Mouse (Mus musculus) bone marrow, adult 2 months (tissue): ENCODE data around the gene Ptrh2.

Experiments
- CTCF ChIP-seq: fragments of 200-500 bp; IDR thresholded peaks from 2 replicates; pipeline ENCODE4 v1.5.1; 2011; ENCODE audit warnings: low read length, control low read depth; ENCODE audit not compliant: control insufficient read depth, insufficient read depth
- POLR2A ChIP-seq: fragments of 200-500 bp; IDR thresholded peaks from 2 replicates; pipeline ENCODE4 v1.6.1; 2011; ENCODE audit warnings: low read depth, mild to moderate bottlenecking, control low read depth, low read length, borderline replicate concordance; ENCODE audit not compliant: control insufficient read depth

DNA sequence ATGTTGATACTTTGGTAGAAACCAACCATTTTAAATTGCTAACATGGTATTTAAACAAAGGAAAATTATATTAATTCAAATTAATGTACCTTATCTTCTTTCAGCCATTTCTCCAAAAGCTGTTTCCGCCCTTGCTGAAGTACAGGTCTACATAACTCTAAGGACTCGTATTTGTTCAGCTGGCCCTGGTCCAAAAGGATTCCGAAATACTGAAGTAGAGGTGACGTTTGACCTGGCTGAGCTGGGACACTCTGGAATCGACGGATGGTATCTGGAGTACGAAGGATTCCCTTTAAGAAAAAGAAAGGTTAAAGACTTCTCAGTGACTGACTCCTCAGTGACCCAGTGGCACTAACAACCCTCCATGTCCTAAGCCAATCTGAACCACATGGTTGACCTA lies 41.2 kb downstream of the Ptrh2 start:
- no peak for TF ChIP-seq CTCF
- TF ChIP-seq POLR2A = no peak
